Mouse (Mus musculus) embryonic fibroblast, embryonic 13.5 days (primary cell): Measurements from ENCODE around the gene Adgrb3.

Experiments
- CTCF ChIP-seq: IDR thresholded peaks from 2 replicates; pipeline ENCODE4 v1.5.1; 2011; ENCODE audit warnings: mild to moderate bottlenecking, control low read depth, low read length, moderate library complexity, borderline replicate concordance; ENCODE audit not compliant: insufficient read depth
- POLR2A ChIP-seq: IDR thresholded peaks from 2 replicates; pipeline ENCODE4 v1.6.1; 2011; ENCODE audit warnings: low read depth, mild to moderate bottlenecking, control low read depth, low read length, moderate library complexity

DNA sequence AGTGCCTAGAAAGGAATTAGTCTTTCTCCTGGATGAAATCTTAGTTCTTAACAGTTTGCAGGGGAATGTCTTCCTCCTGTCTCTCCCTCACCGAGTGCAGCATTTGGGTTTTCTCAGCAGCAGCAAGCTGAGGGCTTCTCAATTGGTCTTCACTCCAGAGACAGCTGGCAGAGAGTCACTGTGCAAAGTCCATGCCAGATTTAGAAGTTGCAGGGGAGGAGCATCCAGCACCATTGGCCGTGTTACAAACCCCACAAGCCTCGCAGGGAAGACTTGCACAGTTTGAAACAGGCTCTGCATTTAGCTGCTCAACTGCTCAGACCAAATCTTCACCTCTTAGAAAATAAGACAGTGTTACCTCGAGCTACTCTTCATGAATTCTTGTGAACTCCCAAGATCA lies 724.1 kb downstream of the Adgrb3 start:
- no peak for TF ChIP-seq CTCF
- TF ChIP-seq POLR2A: no peak
